Mouse (Mus musculus) liver, embryonic 15.5 days (tissue): Measurements from ENCODE around the gene Ash1l. TPM values are rescaled to one million over a fixed set of nuclear protein-coding genes. Genes with fewer than 3 reads are reported as not detected.

Experiments
- ATAC-seq: fragments of 200-750 bp; cut with Nextera tagmentation; 2 replicates; pipeline ENCODE4 v1.8.0; 2017; ENCODE audit warnings: moderate number of reproducible peaks, mild to moderate bottlenecking, moderate library complexity; ENCODE audit not compliant: insufficient read depth
- H3K27ac ChIP-seq: fragments of 300-500 bp; sonication (generic); replicated peaks from 2 replicates; pipeline ENCODE4 v1.5.1; 2015; ENCODE audit warnings: mild to moderate bottlenecking, inconsistent platforms
- H3K27me3 ChIP-seq: fragments of 300-500 bp; sonication (generic); 2 replicates; pipeline ENCODE4 v1.6.1; 2015; ENCODE audit warnings: mild to moderate bottlenecking, inconsistent platforms
- H3K36me3 ChIP-seq: fragments of 300-500 bp; sonication (generic); replicated peaks from 2 replicates; pipeline ENCODE4 v1.6.1; 2015; ENCODE audit warnings: moderate library complexity, mild to moderate bottlenecking, inconsistent platforms
- H3K4me1 ChIP-seq: fragments of 300-500 bp; sonication (generic); replicated peaks from 2 replicates; pipeline ENCODE4 v1.6.1; 2015; ENCODE audit warnings: inconsistent platforms
- H3K4me2 ChIP-seq: fragments of 300-500 bp; sonication (generic); 2 replicates; pipeline ENCODE4 v1.6.1; 2015; ENCODE audit warnings: moderate library complexity, mild to moderate bottlenecking, inconsistent platforms
- H3K4me3 ChIP-seq: fragments of 300-500 bp; sonication (generic); replicated peaks from 2 replicates; pipeline ENCODE4 v1.5.1; 2015; ENCODE audit warnings: mild to moderate bottlenecking, inconsistent platforms
- H3K9ac ChIP-seq: fragments of 300-500 bp; sonication (generic); 2 replicates; pipeline ENCODE4 v1.6.1; 2015; ENCODE audit warnings: moderate library complexity, mild to moderate bottlenecking, inconsistent platforms
- H3K9me3 ChIP-seq: fragments of 300-500 bp; sonication (generic); replicated peaks from 2 replicates; pipeline ENCODE4 v1.6.1; 2016; ENCODE audit warnings: inconsistent platforms
- WGBS: fragments of 180-500 bp; shearing (Covaris S2); methylation state at CpG from one replicate; pipeline ENCODE4 v1.1.7; 2015; ENCODE audit warnings: mixed read lengths; ENCODE audit not compliant: insufficient replicate concordance; 5-methylcytosine and 5-hydroxymethylcytosine counted together
- polyA plus RNA-seq: library from polyadenylated mRNA; unstranded; fragments of >200 nt; fragmentation: Nextera tagmentation; extraction: Ambion mirVana; gene quantifications from 2 replicates; pipeline ENCODE4 v1.2.1, GENCODE M21; 2015

Ash1l gene
- polyA plus RNA-seq, 1 experiment from 2014 or later: 4.8 TPM

- Histone ChIP-seq H3K9ac (no peak within 1 kb of the TSS), H3K4me2 (peak within 1 kb of the TSS; percentile 100), H3K4me3 (peak within 1 kb of the TSS; percentile 68), H3K27ac (no peak within 1 kb of the TSS), H3K4me1 (peaks cover 56% of the 10 kb centered on the region), H3K9me3 (no peaks in the 10 kb centered on the region), H3K27me3 (peaks cover 41% of the 10 kb centered on the region), H3K36me3 (peaks cover 44% of the 10 kb centered on the region)
- peak; percentile 17; the same call in 1 of the 2 replicates for ATAC-seq
- WGBS: 3% methylated on average over 18 of the region's 18 CpGs
Measured at GRCm38 (mm10) chr3:89093175-89093574, 142.8 kb downstream of the Ash1l start, which contains the start of gene Rusc1. Gene Rusc1, minus strand, starts transcription at chr3:89093311.

GRCm38 (mm10) chr3:89094021-89094420 lies 143.6 kb downstream of the Ash1l start:
- H3K9ac ChIP-seq: no peak overlapping the region
- H3K4me3 ChIP-seq: no peak overlapping the region
- H3K4me1 ChIP-seq: peaks cover 55% of the 10 kb centered on the region
- peaks cover 33% of the 10 kb centered on the region for H3K27me3 ChIP-seq
- no peak for ATAC-seq
- peaks cover 52% of the 10 kb centered on the region for H3K36me3 ChIP-seq
- 74% methylated on average over 10 of the region's 10 CpGs for WGBS
- no peak overlapping the region for H3K27ac ChIP-seq
- H3K9me3 ChIP-seq: no peaks in the 10 kb centered on the region
- H3K4me2 ChIP-seq: no peak overlapping the region

GRCm38 (mm10) chr3:89100811-89101210 lies 150.4 kb downstream of the Ash1l start, which contains the start of gene Gm43738:
Gene Gm43738, minus strand, starts transcription at chr3:89101099.
- ATAC-seq: no peak
- Histone ChIP-seq H3K9me3 (no peaks in the 10 kb centered on the region), H3K36me3 (peaks cover 47% of the 10 kb centered on the region), H3K27me3 (no peaks in the 10 kb centered on the region), H3K4me3 (peak within 1 kb of the TSS; percentile 72), H3K27ac (peak within 1 kb of the TSS; percentile 84), H3K4me1 (peaks cover 47% of the 10 kb centered on the region), H3K9ac (peak within 1 kb of the TSS; percentile 74), H3K4me2 (peak within 1 kb of the TSS; percentile 84)
- 44% methylated on average over 7 of the region's 7 CpGs for WGBS

GRCm38 (mm10) chr3:89101459-89101811 lies 151.0 kb downstream of the Ash1l start:
- Histone ChIP-seq H3K4me3 (peak overlapping the region; percentile 72), H3K27ac (peak overlapping the region; percentile 84), H3K4me1 (peaks cover 47% of the 10 kb centered on the region), H3K36me3 (peaks cover 40% of the 10 kb centered on the region), H3K4me2 (peak overlapping the region; percentile 84), H3K9ac (peak overlapping the region; percentile 74), H3K27me3 (no peaks in the 10 kb centered on the region), H3K9me3 (no peaks in the 10 kb centered on the region)
- WGBS: under 1% methylated on average over 19 of the region's 19 CpGs
- peak; percentile 44 for ATAC-seq

GRCm38 (mm10) chr3:89101812-89102494 lies 151.5 kb downstream of the Ash1l start, which contains the start of gene Fdps:
Gene Fdps, minus strand, starts transcription at chr3:89101959.
- Histone ChIP-seq H3K36me3 (peaks cover 35% of the 10 kb centered on the region), H3K4me3 (peak within 1 kb of the TSS; percentile 72), H3K27ac (peak within 1 kb of the TSS; percentile 84), H3K9me3 (no peaks in the 10 kb centered on the region), H3K27me3 (no peaks in the 10 kb centered on the region), H3K4me2 (peak within 1 kb of the TSS; percentile 84), H3K4me1 (peaks cover 47% of the 10 kb centered on the region), H3K9ac (peak within 1 kb of the TSS; percentile 74)
- WGBS: under 1% methylated on average over 26 of the region's 26 CpGs
- ATAC-seq: peak; percentile 98

GRCm38 (mm10) chr3:89102495-89103290 lies 152.3 kb downstream of the Ash1l start:
- peak overlapping the region; percentile 84 for H3K4me2 ChIP-seq
- H3K4me1 ChIP-seq: peaks cover 47% of the 10 kb centered on the region
- WGBS: 48% methylated on average over 12 of the region's 12 CpGs
- peaks cover 28% of the 10 kb centered on the region for H3K36me3 ChIP-seq
- peak overlapping the region; percentile 72 for H3K4me3 ChIP-seq
- H3K9ac ChIP-seq: peak overlapping the region; percentile 51
- no peaks in the 10 kb centered on the region for H3K27me3 ChIP-seq
- ATAC-seq: no peak
- H3K27ac ChIP-seq: peak overlapping the region; percentile 82
- no peaks in the 10 kb centered on the region for H3K9me3 ChIP-seq

- Histone ChIP-seq H3K4me2 (no peak overlapping the region), H3K36me3 (peaks cover 22% of the 10 kb centered on the region)
Measured at GRCm38 (mm10) chr3:89103291-89103595, 152.8 kb downstream of the Ash1l start.

GRCm38 (mm10) chr3:89106881-89107280 lies 156.5 kb downstream of the Ash1l start:
- Histone ChIP-seq H3K9ac (no peak overlapping the region), H3K4me1 (peaks cover 17% of the 10 kb centered on the region), H3K27ac (no peak overlapping the region), H3K9me3 (no peaks in the 10 kb centered on the region), H3K36me3 (no peaks in the 10 kb centered on the region), H3K4me3 (no peak overlapping the region), H3K4me2 (no peak overlapping the region), H3K27me3 (no peaks in the 10 kb centered on the region)
- ATAC-seq: no peak

More at GRCm38 (mm10) chr3:89103291-89103595, 152.8 kb downstream of the Ash1l start:
- Histone ChIP-seq H3K27me3 (no peaks in the 10 kb centered on the region), H3K9me3 (no peaks in the 10 kb centered on the region), H3K9ac (no peak overlapping the region), H3K27ac (peak overlapping the region; percentile 82), H3K4me3 (no peak overlapping the region), H3K4me1 (peaks cover 47% of the 10 kb centered on the region)
- 42% methylated on average over 4 of the region's 4 CpGs for WGBS
- ATAC-seq: no peak

GRCm38 (mm10) chr3:89107545-89107944 lies 157.1 kb downstream of the Ash1l start:
- Histone ChIP-seq H3K36me3 (no peaks in the 10 kb centered on the region), H3K4me2 (no peak overlapping the region), H3K9me3 (no peaks in the 10 kb centered on the region), H3K27ac (no peak overlapping the region), H3K4me1 (peaks cover 12% of the 10 kb centered on the region), H3K4me3 (no peak overlapping the region), H3K27me3 (no peaks in the 10 kb centered on the region), H3K9ac (no peak overlapping the region)
- WGBS: 45% methylated on average over 3 of the region's 3 CpGs
- ATAC-seq: no peak

- H3K27ac ChIP-seq: no peak overlapping the region
- no peaks in the 10 kb centered on the region for H3K9me3 ChIP-seq
- no peaks in the 10 kb centered on the region for H3K27me3 ChIP-seq
- H3K4me2 ChIP-seq: no peak overlapping the region
- no peak overlapping the region for H3K9ac ChIP-seq
- no peaks in the 10 kb centered on the region for H3K36me3 ChIP-seq
- no peak for ATAC-seq
- 48% methylated on average over 1 of the region's 1 CpGs for WGBS
- no peak overlapping the region for H3K4me3 ChIP-seq
- H3K4me1 ChIP-seq: peaks cover 6% of the 10 kb centered on the region
Measured at GRCm38 (mm10) chr3:89108146-89108545, 157.7 kb downstream of the Ash1l start.

- Histone ChIP-seq H3K36me3 (no peaks in the 10 kb centered on the region), H3K9ac (no peak overlapping the region), H3K9me3 (no peaks in the 10 kb centered on the region), H3K27ac (peak overlapping the region; percentile 49; the same call in 1 of the 2 replicates), H3K4me3 (no peak overlapping the region), H3K4me1 (peaks cover 31% of the 10 kb centered on the region), H3K27me3 (no peaks in the 10 kb centered on the region), H3K4me2 (no peak overlapping the region)
- 73% methylated on average over 4 of the region's 4 CpGs for WGBS
- ATAC-seq: peak; percentile 55; the same call in 1 of the 2 replicates
Measured at GRCm38 (mm10) chr3:89113058-89113457, 162.6 kb downstream of the Ash1l start.
